Mouse (Mus musculus) thymus, adult 2 months (tissue): ENCODE results near the gene Zan.

ENCODE experiments used
- CTCF ChIP-seq: fragments of 200-500 bp; IDR thresholded peaks from 2 replicates; pipeline ENCODE4 v1.5.1; 2012; ENCODE audit warnings: mild to moderate bottlenecking, control low read depth, low read length, moderate library complexity, borderline replicate concordance; ENCODE audit not compliant: control insufficient read depth, poor library complexity, insufficient read depth; ENCODE audit errors: extremely low read depth
- POLR2A ChIP-seq: fragments of 200-500 bp; IDR thresholded peaks from 2 replicates; pipeline ENCODE4 v1.6.1; 2012; ENCODE audit warnings: mild to moderate bottlenecking, low read length, control low read depth, moderate library complexity; ENCODE audit not compliant: control insufficient read depth, poor library complexity, insufficient read depth; ENCODE audit errors: extremely low read depth

- TF ChIP-seq CTCF (no peak), POLR2A (no peak)
Observed at GRCm38 (mm10) chr5:137455866-137456591, 20.8 kb downstream of the Zan start.
